Mouse (Mus musculus) embryonic facial prominence, embryonic 10.5 days (tissue): ENCODE measurements around the gene Mrpl11. TPM values are rescaled to one million over a fixed set of nuclear protein-coding genes. Genes with fewer than 3 reads are reported as not detected.
A peak's percentile ranks its signal among the peaks of the same experiment; 100 is the strongest.
"Not testable (repeated sequence)": the region's sequence is repeated elsewhere in the genome, so short reads cannot be mapped to it uniquely, and the experiment has no call there.

ENCODE experiments used
- DNase-seq: peaks from one replicate; pipeline ENCODE4 v3.0.0-alpha.2; 2017; ENCODE audit warnings: low spot score
- H3K27ac ChIP-seq: fragments of 300-500 bp; sonication (generic); replicated peaks from 2 replicates; pipeline ENCODE4 v1.5.1; 2016; ENCODE audit warnings: mild to moderate bottlenecking
- H3K27me3 ChIP-seq: fragments of 300-500 bp; sonication (generic); replicated peaks from 2 replicates; pipeline ENCODE4 v1.6.1; 2016; ENCODE audit warnings: low read depth, mild to moderate bottlenecking; ENCODE audit not compliant: poor library complexity, severe bottlenecking
- H3K36me3 ChIP-seq: fragments of 300-500 bp; sonication (generic); replicated peaks from 2 replicates; pipeline ENCODE4 v1.6.1; 2016; ENCODE audit warnings: mild to moderate bottlenecking, moderate library complexity
- H3K4me1 ChIP-seq: fragments of 300-500 bp; sonication (generic); 2 replicates; pipeline ENCODE4 v1.6.1; 2016
- H3K4me3 ChIP-seq: fragments of 300-500 bp; sonication (generic); 2 replicates; pipeline ENCODE4 v1.5.1; 2016; ENCODE audit warnings: mild to moderate bottlenecking, moderate library complexity
- H3K9me3 ChIP-seq: fragments of 300-500 bp; sonication (generic); 2 replicates; pipeline ENCODE4 v1.6.1; 2016; ENCODE audit warnings: mild to moderate bottlenecking
- WGBS: fragments of 180-500 bp; shearing (Covaris S2); methylation state at CpG from one replicate; pipeline ENCODE4 v1.1.7; 2016; 5-methylcytosine and 5-hydroxymethylcytosine counted together
- polyA plus RNA-seq: library from polyadenylated mRNA; unstranded; fragments of >200 nt; fragmentation: Nextera tagmentation; extraction: Ambion mirVana; gene quantifications from 2 replicates; pipeline ENCODE4 v1.2.1, GENCODE M21; 2016

Gene Mrpl11
- polyA plus RNA-seq, 1 experiment from 2014 or later: 165 TPM

DNA sequence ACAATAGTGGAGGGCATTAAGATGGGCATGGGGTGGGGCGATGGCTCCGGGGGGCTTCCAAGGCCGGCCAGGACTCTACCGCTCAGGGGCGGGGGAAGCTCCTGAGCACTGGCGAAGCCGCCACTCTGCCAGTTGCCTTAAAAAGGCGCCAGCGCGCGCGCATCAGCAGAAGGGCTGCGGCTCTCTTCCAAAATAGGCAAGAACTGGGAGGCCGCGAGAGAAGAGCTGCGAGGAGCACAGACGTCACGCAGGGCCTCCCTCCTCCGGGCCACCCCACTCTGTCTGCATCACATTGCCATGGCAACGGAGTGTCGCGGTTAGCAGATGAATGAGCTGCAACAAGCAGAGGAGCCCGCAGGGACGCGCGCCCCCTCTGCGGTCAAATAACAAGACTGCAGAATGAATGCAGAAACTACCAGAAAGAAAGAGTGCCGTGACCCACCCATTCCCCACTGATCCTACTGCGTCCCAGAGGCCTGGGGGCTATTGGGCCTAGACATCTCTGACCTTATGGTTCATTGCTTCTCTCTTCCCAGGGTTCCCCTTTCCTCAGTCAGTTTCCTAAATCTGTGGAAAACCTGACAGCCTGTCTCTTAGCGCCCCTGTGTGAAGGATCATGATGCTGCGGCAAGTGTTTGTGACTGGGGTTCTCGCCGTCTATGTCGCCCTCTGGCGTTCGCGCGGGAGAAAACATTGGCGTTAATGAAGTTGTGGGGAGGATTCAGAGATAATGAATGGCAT lies 39.9 kb downstream of the Mrpl11 start:
- Histone ChIP-seq H3K4me3 (peak overlapping the region; percentile 55), H3K27ac (peak overlapping the region; percentile 55), H3K27me3 (peaks cover 32% of the 10 kb centered on the region; the same call in 1 of the 2 replicates), H3K36me3 (no peaks in the 10 kb centered on the region), H3K9me3 (peaks cover 8% of the 10 kb centered on the region), H3K4me1 (peaks cover 10% of the 10 kb centered on the region)
- 2% methylated on average over 39 of the region's 39 CpGs for WGBS
- peak; percentile 88 for DNase-seq

DNA sequence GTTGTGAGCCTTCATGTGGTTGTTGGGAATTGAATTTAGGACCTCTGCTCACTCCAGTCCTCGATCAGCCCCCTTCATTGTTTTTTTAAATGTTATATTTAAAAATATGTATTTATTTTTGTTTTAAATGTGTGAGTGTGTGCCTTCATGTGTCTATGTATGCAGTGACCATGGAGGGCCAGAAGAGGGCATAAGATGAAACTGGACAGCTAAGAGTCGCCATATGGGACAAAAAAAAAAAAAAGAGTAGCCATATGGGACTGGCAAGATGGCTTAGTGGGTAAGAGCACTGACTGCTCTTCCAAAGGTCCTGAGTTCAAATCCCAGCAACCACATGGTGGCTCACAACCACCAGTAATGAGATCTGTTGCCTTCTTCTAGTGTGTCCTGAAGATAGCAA lies 41.7 kb downstream of the Mrpl11 start:
- Histone ChIP-seq H3K9me3 (peaks cover 10% of the 10 kb centered on the region), H3K4me1 (peaks cover 10% of the 10 kb centered on the region), H3K27me3 (peaks cover 23% of the 10 kb centered on the region; the same call in 1 of the 2 replicates)
- H3K27ac ChIP-seq, H3K36me3 ChIP-seq, H3K4me3 ChIP-seq, DNase-seq: not testable (repeated sequence)
- whole genome bisulfite sequencing: 63% methylated on average over 2 of the region's 2 CpGs

DNA sequence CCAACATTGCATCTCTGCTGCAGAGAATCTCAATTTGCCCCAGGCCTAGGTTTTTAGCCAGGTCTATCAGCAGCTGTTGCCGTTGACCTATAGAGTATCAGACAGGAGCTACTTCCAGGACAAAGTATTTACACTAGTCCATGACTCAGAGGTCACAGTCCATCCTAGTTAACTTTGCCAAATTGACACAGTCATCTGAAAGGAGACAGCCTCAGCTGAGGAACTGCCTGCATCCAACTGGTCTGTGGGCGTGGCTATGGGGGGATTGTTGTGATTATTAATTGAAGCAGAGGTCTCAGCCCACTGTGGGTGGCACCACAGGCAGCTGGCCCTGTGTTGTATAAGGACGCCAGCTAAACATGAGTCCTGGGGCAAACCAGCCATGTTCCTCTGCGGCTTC lies 43.0 kb downstream of the Mrpl11 start:
- 69% methylated on average over 4 of the region's 4 CpGs for WGBS
- Histone ChIP-seq H3K27ac (no peak overlapping the region), H3K36me3 (no peaks in the 10 kb centered on the region), H3K4me3 (no peak overlapping the region), H3K27me3 (peaks cover 15% of the 10 kb centered on the region; the same call in 1 of the 2 replicates), H3K4me1 (peaks cover 10% of the 10 kb centered on the region), H3K9me3 (peaks cover 10% of the 10 kb centered on the region)
- DNase-seq: no peak

DNA sequence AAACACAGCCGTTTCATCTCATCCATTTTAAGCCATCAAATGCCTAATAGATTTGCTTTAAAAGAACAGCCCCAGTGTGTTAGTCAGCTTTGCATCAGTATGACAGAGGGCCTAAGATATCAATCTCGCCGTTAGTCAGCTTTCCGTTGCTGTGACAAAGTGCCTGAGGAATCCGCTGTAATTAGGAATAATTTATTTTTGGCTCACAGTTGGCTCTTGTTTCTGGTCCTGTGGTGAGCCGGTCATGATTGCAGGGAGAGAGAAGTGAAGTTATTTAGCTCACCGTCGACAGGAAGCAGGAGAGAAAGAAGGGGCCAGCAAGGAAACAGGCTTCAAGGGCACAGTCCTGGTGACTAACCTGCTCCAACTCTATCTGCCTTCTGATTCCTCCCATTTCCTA lies 51.2 kb downstream of the Mrpl11 start:
- no peaks in the 10 kb centered on the region for H3K27me3 ChIP-seq
- no peak overlapping the region for H3K4me3 ChIP-seq
- H3K27ac ChIP-seq: no peak overlapping the region
- no peaks in the 10 kb centered on the region for H3K9me3 ChIP-seq
- no peaks in the 10 kb centered on the region for H3K36me3 ChIP-seq
- no peak for DNase-seq
- H3K4me1 ChIP-seq: peaks cover 12% of the 10 kb centered on the region
- 71% methylated on average over 8 of the region's 8 CpGs for WGBS

DNA sequence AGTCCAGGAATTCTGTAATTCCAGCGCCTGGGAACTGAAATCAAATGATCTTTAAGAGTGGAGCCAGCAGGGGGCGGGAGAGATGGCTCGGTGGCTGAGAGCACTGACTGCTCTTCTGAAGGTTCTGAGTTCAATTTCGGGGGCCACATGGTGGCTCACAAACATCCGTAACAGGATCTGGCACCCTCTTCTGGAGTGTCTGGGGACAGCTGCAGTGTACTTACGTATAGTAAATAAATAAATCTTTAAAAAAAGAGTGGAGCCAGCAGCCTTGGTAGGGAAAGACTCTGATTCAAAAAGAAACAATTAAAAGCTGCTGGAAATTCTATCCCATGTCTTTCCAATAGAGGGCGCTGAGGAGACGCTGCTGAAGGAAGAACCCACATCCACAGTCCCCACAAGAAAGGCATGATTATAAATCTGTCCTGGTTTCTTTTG lies 53.0 kb downstream of the Mrpl11 start:
- Histone ChIP-seq H3K4me1 (peaks cover 12% of the 10 kb centered on the region), H3K27me3 (no peaks in the 10 kb centered on the region), H3K27ac (no peak overlapping the region), H3K9me3 (no peaks in the 10 kb centered on the region), H3K36me3 (no peaks in the 10 kb centered on the region), H3K4me3 (no peak overlapping the region)
- WGBS: 20% methylated on average over 8 of the region's 8 CpGs
- DNase-seq: peak; percentile 50

DNA sequence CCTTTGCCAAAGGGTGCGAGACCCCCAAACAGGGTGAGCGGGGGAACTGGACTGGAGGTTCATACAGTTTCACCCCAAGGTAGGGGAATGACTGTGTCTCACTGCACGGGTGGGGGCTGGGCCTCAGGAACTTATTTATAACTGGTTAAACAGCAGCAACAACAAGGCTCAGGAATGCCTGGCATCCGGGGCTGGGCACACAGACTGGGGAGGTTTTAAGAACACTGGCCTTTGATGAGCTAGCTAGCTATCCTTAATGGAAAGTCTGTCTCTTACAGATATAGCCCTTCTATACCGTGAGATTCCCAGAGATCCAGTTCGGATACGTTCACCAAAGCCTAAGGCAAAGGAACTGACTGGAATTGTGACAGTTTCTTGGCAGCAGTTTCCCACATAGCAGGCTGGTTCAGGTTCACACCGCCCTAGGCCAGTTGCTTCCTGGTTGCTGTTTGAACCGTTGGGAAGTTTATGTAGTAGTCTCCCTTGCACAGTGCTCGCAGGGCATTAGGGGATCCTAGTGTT lies 54.3 kb downstream of the Mrpl11 start:
- H3K27me3 ChIP-seq: no peaks in the 10 kb centered on the region
- H3K4me3 ChIP-seq: no peak overlapping the region
- no peak overlapping the region; the same call in 1 of the 2 replicates for H3K27ac ChIP-seq
- peak; percentile 40 for DNase-seq
- no peaks in the 10 kb centered on the region for H3K36me3 ChIP-seq
- peaks cover 12% of the 10 kb centered on the region for H3K4me1 ChIP-seq
- no peaks in the 10 kb centered on the region for H3K9me3 ChIP-seq
- 39% methylated on average over 10 of the region's 10 CpGs for WGBS

Other genes starting within 250 kb of the Mrpl11 start
- gene Rbm4b, start 205.7 kb upstream of the Mrpl11 start, polyA plus RNA-seq: 102 and 114 TPM in 2 replicates
- 92.1 and 99.5 TPM in 2 replicates for gene Rbm4, start 168.2 kb upstream of the Mrpl11 start, polyA plus RNA-seq
- 38.8 and 41.8 TPM in 2 replicates for gene Gm21992, start 150.5 kb upstream of the Mrpl11 start, polyA plus RNA-seq
- 134 and 140 TPM in 2 replicates for gene Rbm14, start 150.5 kb upstream of the Mrpl11 start, polyA plus RNA-seq
- gene Ccs, start 122.8 kb upstream of the Mrpl11 start, polyA plus RNA-seq: 52.1 and 52.8 TPM in 2 replicates
- gene Ccdc87, start 122.8 kb upstream of the Mrpl11 start, polyA plus RNA-seq: 0.06 and 0.11 TPM in 2 replicates
- 26.9 and 28.0 TPM in 2 replicates for gene Ctsf, start 107.0 kb upstream of the Mrpl11 start, polyA plus RNA-seq
- 5.0 and 6.7 TPM in 2 replicates for gene Actn3, start 84.2 kb upstream of the Mrpl11 start, polyA plus RNA-seq
- gene Zdhhc24, start 83.5 kb upstream of the Mrpl11 start, polyA plus RNA-seq: 10.3 and 13.3 TPM in 2 replicates
- gene Bbs1, start 55.5 kb upstream of the Mrpl11 start, polyA plus RNA-seq: 5.8 and 6.1 TPM in 2 replicates
- gene Dpp3, start 33.9 kb upstream of the Mrpl11 start, polyA plus RNA-seq: 194 and 203 TPM in 2 replicates
- gene Peli3, start 19.0 kb upstream of the Mrpl11 start, polyA plus RNA-seq: 2.6 and 3.1 TPM in 2 replicates
- gene Npas4, start 28.2 kb downstream of the Mrpl11 start, polyA plus RNA-seq: not detected in 2 replicates
- 7.1 and 8.5 TPM in 2 replicates for gene Slc29a2, start 61.7 kb downstream of the Mrpl11 start, polyA plus RNA-seq
- 34.7 and 36.1 TPM in 2 replicates for gene B4gat1, start 76.7 kb downstream of the Mrpl11 start, polyA plus RNA-seq
- 3.1 and 4.2 TPM in 2 replicates for gene AC124502.3, start 76.7 kb downstream of the Mrpl11 start, polyA plus RNA-seq
- gene Brms1, start 79.2 kb downstream of the Mrpl11 start, polyA plus RNA-seq: 72.6 and 82.4 TPM in 2 replicates
- gene Rin1, start 88.3 kb downstream of the Mrpl11 start, polyA plus RNA-seq: 2.4 and 3.2 TPM in 2 replicates
- gene Cd248, start 105.9 kb downstream of the Mrpl11 start, polyA plus RNA-seq: 32.3 and 37.0 TPM in 2 replicates
- gene Tmem151a, start 123.4 kb downstream of the Mrpl11 start, polyA plus RNA-seq: 1.4 and 1.9 TPM in 2 replicates
- 70.5 and 73.4 TPM in 2 replicates for gene Yif1a, start 126.4 kb downstream of the Mrpl11 start, polyA plus RNA-seq
- 28.4 and 31.7 TPM in 2 replicates for gene Cnih2, start 136.4 kb downstream of the Mrpl11 start, polyA plus RNA-seq
- gene Rab1b, start 144.9 kb downstream of the Mrpl11 start, polyA plus RNA-seq: 266 and 270 TPM in 2 replicates
- 30.0 and 31.2 TPM in 2 replicates for gene Klc2, start 156.4 kb downstream of the Mrpl11 start, polyA plus RNA-seq